Mouse (Mus musculus): Measurements from ENCODE around the gene Tcte1. TPM values are rescaled to one million over a fixed set of nuclear protein-coding genes. Genes with fewer than 3 reads are reported as not detected.

The Tcte1 gene
- total RNA-seq, 1 experiment from 2014 or later, result not detected

DNA sequence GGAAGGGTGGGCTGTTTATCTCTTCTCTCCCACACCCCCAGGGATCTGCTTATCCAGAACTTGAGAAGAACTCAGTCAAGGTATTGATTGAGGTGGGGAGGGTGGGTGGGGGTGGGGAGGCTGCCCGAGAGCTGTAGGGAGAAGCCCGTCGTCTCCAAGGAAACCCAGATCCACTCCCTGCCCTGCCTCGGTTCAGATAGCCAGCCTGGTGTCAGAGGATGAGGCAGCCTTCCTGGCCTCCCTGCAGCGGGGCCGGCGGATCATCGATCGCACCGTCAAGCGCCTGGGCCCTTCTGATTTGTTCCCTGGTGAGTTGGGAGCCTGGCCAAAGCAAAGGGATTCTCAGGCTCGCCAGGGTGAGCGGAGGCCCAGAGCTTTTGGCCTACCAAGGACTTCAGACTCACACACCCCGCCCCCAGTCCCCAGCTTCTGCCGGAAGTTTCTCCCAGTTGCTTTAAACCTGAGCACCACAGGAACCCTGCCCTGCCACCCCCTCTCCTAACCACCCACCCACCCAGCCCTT, 8.0 kb upstream of the Tcte1 start:
- DNase-seq, result no peak

DNA sequence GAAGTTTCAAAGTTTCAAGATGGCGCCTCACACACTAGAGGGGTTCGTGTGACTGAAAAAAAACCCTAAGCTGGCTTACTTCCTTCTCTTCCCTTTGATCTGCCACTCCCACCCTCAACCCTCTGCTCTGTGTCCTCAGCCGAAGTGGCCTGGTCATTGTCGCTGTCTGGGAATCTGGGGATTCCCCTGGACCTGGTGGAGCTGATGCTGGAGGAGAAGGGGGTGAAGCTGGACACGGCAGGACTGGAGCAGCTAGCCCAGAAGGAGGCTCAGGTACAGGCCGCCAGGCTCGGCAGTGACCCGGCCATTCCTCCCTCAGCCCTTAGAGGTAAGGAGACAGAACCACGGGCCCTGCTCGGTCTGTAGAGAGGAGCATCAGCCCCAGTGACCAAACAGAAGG, 7.4 kb upstream of the Tcte1 start:
- no peak for DNase-seq

DNA sequence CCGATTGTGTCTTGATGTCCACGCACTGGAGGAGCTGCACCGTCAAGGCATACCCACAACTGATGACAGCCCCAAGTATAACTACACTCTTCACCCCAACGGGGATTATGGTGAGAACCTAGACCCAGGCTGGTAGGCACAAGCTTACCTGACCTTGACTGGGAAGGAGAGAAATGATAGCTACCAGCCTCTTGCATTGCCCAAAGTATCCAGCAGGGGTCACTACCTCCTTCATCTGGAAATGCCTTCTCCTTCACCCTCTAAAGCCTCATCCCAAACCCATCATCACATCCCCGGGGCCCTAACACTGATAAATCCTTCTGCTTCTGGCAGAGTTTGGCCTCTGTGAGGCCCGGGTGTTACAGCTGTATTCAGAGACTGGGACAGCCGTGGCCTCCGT, 6.7 kb upstream of the Tcte1 start:
- peak; percentile 71 for DNase-seq

DNA sequence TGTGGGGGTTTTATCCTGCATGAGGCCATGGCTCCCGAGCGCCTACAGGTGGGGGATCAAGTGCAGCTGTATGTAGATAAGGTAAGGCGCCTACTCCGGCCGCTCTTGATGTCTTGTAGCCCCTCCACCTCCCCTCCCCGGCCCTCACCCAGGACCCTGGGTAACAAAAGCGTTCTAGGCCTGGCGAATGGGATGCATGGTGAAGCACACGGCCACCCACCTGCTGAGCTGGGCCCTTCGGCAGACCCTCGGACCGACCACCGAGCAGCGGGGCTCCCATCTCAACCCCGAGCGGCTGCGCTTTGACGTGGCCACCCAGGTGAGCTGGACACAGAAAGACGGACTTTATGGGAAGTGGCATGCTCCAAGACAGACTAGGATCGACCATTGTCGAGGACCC, 6.1 kb upstream of the Tcte1 start:
- DNase-seq, result no peak

DNA sequence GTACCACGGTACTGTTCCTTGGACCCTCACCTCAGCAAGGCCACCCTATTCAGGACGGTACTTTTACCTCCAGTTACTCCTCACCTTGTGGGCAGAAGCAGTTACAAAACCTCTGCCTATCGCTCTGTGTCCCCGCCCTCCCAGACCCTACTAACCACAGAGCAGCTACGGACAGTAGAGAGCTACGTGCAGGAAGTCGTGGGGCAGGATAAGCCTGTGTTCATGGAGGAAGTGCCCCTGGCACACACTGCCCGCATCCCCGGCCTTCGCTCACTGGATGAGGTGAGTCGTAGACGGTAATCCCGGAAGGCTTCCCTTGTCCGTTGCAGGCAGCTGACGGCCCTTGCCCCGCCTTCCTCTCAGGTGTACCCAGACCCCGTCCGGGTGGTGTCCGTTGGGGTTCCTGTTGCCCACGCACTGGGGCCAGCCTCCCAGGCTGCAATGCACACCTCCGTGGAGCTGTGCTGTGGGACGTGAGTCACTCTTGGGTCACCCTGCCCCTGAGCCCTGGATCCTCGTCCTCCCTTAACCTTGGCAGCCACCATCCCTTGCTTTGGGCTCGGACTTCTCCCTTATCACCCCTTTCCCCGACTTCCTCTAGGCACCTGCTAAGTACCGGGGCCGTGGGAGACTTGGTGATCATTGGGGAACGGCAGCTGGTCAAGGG, 5.6 kb upstream of the Tcte1 start:
- DNase-seq, result no peak

DNA sequence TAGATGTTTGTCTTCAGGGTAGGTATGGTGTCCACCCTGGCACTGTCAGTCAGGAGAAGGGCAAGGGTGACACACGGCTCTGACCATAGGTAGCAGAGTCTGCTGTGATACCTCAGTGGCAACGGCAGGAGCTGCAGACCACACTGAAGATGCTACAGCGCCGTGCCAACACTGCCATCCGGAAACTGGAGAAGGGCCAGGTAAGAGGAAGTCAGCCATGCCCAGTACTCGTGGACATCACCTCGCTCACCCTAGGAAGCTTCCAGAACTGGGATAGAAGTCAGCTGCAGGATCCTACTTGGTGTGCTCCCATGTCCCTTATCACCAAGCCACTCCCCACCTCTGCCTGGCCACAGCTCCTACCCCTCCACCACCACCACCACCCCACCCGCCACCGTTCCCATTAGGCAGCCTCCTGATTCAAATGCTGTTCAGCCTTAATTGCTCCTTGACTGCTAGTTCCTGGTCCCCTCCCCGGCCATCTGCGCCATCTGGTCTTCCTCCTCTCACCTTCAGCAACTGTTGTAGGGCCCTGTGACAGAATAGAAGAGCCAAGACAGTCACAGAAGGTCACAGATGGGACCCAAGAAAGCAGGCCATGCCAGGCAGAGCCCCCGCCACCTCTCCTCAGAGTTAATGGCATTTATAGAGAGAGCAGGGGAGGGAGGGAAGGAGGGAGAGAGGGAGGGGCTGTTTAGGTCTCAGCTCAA, 4.3 kb upstream of the Tcte1 start:
- no peak for DNase-seq

DNA sequence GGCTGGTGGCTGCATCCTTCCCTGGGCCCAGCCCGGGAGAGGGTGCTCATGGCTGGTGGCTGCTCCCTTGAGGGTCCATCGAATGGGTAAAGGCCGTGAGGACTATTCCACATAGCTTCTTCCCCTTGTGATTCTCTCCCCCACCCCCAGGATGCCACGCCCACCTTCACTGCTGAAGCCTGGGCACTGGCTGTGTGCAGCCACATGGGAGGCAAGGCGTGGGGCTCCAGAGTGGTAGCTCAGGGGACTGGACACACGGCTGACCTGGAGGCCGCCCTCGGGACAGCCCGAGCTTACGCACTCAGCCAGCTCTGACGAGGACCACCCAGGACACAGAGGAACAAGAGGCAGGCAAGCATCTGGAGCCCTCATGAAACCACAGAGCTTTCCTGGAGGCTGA, 3.1 kb upstream of the Tcte1 start:
- DNase-seq, result no peak

DNA sequence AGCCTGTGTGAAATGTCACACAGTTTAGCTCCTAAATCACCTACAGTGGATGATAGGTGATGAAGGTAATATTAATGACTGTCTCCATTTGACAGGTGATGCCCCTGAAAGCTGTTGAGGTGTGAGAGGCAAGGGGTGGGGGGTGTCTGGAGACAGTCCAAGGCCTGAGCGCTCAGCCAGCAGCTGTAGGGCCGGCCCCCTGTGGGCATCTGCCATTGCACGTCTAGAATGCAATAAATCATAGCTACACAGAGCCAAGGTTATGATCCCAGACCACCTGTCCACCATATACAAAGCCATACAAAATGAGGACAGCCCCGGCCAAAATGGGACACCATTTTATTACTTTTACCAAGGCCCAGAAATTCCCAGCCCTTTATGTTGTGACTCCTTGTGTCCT, 1.7 kb downstream of the Tcte1 start:
- DNase-seq, result no peak

DNA sequence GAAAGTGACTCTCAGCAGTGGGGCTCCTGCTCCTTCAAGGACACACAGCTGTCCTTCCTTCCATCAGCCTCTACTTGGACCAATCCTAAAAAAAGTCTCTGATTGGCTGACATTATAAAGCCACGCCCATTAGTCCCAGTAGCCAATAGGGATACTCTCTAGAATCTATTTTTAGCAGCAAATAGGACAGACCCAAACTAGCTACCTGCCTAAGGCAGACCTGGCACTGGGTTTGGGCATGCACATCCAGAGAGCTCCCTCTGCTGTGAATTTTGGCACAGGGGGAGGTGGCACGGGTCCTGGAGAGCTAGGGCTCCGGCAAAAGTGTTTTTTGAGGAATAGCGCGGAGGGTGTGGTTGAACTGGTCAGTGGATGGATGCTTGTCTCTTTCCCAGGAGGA, 3.3 kb downstream of the Tcte1 start:
- DNase-seq, result no peak

DNA sequence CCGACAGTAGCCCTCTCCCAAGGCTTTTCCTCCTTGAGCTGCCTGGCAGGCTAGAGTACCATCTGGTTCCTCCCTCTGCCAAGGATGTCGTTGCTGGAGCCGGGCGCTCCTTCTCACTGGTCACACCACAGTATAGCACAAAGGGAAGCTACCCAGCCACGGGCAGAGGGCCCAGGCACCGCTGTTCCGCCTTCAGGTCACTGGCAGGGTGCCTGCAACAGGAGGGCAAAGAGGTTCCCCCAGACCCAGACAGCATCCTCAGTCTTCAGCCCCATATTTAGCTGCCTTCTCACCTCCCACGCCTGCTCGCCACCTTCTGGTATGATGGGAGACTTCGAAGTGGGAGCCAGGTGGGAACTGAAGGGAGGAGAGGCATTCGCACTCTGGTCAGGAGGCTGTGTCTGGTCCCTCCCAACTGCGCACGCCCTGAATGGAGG, 7.1 kb downstream of the Tcte1 start:
- DNase-seq, result no peak

DNA sequence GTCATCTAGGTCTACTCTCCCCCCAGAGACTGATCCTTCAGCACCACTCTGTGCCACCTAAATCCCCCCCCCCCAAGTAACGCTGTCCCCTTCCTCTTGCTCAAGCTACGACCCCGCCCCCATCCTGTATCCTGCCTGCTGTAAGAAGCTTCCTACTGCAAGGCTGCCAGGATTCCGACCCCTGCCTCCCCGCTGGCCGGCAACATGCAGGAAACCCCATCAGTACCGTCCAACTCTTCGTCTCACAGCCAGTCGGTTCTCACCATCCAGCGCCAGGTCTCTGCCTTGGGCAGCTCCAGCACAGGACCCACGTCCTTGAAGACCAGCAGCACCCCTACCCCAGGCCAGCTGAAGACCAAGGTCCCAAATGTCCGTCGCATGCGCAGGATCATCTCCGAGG, 9.7 kb downstream of the Tcte1 start:
- DNase-seq, result no peak

DNA sequence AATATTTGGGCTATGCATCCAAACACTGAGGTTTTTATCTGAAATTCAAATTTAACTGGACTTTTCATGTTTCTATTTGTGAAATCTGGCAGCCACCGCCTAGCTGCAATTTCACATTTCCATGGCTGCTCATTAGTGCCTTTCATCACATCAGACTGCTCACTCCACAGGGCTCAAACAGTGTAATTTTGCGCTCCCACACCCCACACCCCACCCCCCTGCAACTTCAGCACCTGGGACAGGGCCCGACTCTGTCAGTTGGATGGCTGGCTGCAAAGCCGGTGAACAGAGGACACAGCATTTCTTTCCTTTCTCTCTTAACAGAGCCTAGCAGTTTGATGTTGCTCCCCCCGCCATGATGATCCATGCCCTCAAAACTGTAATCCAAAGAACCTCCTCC, 13.0 kb downstream of the Tcte1 start:
- peak; percentile 56 for DNase-seq

DNA sequence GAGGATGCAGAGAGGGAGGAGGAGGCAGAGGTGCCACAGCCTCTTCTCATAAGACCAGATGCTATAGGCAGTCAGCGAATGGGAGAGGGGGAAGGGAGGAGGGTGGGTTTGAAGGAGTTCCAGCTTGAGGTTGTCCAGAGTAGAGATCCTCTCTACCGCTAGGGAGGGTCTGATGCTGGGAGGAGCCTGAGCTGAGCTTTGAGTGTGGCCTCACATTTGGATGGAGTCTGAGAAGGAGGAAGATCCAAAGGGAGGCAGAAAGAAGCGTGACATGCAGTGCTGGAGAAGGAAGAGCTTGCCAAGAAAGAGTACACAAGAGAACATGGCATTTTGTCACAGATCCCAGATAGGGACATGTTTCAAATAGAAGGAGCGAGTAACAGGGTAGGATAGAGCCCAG, 15.2 kb downstream of the Tcte1 start:
- DNase-seq, result no peak

DNA sequence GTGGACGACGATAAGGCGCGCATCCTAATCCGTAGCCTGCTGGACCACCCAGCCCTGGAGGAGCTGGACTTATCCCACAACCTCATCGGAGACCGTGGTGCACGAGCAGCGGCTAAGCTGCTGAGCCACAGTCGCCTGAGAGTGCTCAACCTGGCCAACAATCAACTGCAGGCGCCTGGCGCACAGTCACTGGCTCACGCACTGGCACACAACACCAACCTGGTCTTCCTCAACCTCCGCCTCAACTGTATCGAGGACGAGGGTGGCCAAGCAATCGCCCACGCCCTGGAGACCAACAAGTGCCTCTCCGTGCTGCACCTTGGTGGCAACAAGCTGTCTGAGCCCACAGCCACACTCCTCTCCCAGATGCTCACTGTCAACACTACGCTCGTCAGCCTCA, 16.4 kb downstream of the Tcte1 start:
- DNase-seq, result no peak

DNA sequence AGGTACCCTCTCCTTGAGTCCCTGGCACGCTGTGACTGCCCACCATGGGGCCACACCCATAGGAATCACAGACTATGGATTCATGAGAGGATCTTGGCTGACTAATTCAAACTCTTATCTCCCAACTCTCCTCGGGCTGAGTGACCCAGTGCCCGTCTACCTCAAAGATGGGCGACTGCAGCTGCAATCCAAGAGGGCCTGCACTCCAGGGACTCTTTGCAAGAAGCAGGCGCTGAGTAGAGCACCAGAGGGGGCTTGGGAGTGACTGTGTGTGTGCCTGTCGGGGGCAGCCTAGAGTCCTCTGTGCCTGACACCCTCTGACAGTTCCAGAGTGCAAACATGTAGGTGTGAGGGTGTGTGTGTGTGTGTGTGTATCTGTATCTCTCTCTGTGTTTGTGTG, 18.9 kb downstream of the Tcte1 start:
- no peak for DNase-seq

DNA sequence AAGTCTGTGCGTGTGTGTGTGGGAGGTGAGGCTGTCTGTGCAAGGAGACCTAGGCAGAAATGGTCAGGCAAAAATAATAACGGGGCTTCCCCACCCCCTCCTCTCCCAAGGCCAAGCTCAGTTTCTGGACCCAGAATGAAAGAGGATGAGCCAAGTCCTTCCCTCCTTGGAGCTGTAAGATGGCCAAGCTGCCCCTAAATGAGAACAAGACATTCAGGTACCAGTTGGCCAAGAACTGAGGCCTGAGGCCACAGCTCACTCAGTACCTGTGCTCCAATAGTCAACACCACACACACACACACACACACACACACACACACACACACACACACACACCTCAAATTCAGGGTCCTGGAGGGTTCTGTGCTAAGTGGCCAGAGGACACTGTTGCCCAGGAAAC, 19.5 kb downstream of the Tcte1 start:
- no peak for DNase-seq

DNA sequence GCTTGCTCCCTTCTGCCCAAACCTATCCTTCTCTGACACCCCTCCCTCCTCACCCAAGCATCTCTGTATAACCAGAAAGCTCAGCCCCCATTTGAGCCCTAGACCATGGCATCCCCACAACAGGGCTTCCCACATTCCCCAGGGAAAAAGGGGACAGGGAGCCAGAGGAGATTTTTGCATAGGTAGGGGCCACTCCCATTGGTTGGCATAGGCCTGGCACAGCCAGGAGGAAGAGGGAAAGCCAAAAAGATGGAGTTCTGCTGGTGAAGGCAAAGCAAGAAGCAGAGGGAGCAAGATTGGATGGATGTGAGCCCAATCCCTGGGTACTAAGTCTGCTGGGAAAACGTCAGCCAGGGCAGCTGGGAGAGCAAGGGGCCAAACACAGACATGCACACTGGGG, 19.9 kb downstream of the Tcte1 start:
- no peak for DNase-seq

DNA sequence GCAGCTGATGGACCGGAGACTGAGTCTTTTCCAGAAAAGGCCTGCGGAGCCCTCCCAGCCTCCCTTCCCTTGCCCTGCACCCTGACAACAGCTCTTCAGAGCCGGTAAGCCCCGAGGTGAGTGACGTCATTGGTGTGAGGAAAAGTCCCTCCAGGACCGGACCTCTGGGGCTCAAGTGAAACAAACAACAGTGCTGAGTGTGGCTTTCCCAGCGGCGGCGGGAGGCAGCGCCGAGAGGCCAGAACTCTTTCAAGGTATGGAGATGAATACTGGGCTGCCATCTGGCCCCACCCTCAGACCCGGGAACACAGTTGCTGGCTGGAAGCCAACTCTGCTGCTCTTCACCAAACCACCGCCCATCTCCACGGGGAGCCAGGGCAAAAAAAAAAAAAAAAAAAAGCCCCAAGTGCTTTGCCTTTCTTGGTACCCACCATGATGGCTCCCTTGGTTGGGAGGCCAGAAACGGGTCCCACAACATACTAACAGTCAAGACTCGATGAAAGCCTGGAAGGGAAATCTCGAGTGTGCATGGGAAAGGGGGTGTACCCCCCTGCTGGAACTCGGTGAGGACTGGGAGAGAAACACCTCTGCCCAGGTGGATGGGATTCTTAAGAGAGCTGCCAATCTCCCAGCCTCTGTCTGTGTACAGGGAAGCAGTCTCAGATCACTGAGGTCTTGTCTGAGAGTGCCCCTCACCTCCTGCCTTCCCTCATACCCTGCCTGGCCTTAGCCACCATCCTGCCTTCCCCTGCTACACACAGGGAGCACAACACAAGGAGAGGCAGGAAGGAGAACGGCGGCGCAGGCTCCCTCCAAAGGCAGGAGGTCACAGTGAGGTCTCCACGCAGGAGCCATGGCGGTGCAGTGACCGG, 21.0 kb downstream of the Tcte1 start:
- DNase-seq, result no peak

DNA sequence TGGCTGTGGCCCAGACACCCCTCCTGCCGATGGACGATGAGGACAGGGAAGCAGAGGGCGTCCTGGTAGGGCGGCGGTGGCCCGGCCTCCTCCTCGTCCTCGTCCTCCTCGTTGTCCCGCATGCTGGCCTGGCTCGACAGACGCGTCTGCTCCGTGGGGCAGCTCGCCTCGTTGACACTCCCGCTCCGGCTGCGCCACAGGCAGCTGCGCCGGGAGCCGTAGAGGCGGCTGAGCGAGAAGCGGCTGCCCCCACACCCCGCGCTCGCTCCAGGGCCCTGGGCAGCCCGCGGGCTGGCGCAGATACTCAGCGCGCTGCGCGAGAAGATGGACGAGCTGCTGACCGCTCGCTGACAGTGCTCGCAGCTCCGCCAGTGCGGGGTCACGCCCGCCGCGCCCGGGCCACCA, 21.6 kb downstream of the Tcte1 start:
- DNase-seq, result no peak

DNA sequence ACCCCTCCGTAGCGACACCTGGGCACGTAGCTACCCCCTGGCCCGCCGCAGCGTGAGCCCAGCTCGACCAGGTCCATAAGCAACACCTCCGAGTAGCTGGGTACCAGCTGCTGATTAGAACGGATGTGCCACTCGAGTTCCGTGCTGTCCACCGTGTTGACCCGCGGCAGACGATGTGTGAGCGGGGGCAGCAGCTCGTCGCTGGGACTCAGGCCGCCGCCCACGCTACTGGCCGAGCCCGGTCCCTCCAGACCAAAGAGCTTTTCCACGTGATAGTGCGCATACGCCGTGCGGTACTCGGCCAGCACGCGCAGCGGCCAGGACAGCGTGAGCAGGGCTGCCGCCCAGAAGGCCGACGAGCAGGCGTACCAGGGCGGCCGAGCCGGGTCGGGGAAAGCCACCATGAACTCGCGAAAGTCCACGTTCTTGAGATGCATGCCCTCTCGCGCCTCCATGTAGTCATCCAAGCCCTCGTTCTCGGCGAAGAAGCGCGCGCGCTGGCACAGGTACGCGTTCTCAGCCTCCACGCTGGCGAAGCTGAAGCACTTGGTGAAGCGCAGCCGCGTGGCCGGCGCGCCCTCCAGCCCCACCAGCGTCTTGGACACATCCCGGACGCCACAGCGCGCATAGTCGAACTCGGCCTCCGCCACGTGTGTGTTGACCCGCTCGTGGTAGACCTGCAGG, 22.2 kb downstream of the Tcte1 start:
- no peak for DNase-seq

DNA sequence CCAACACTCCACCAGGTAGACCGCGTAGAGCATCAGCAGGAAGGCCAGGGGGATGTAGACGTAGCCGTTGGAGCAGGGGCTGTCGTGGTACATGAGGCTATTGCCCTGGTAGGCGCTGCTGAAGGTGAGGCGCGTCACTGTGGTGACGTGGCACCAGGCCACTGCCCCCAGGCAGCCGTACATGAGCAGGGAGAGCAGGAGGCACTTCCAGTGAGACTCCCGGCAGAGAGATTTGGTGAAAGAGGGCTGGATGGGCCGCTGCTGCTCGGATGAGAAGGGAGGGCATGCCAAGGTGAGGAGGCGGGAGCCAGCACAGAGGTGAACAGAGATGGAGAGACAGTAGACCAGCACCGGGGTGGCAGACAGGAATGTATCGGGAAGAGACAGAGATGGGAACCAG, 23.7 kb downstream of the Tcte1 start:
- no peak for DNase-seq

DNA sequence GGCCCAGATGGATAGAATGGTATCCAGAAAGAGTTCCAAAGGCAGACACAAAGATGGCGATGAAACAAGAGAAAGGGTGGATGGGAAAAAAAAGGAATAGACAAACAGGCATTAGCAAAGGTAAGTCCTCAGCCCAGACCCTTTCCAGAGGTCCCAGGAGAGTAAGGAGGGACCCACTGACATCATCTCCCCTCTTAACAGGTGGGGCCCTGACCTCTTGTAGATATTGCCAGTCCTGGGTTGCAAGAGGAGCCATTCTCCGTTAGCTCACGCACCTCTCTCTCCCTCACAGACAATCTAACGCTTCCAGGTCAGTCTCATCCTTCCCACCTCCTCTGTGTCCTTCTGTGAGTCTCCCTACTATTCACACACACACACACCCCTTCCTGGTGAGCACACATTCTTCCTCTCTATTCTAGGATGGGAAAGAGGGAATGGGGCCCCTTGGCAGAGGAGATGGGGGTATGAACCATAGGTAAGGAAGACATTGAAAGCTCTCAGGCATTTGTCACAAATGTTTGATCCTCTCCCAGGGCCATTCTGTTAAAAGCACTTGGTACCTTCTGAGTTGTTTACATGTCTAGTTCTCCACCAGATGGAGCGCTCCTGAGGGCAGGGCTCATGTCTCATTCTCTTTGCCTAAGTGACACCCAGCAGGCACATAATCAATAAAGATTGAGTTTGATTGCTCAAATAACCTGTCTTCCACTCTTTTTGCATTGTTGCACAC, 24.4 kb downstream of the Tcte1 start:
- no peak for DNase-seq

Measured in adrenal gland, postnatal 25 days (tissue).